Mouse (Mus musculus) lung, postnatal 0 days (tissue): ENCODE results near the gene Bex3.

Experiments used
- CTCF ChIP-seq: IDR thresholded peaks from 2 replicates; pipeline ENCODE4 v1.5.1; 2016; ENCODE audit warnings: antibody characterized with exemption, mild to moderate bottlenecking
- EP300 ChIP-seq: IDR thresholded peaks from 2 replicates; pipeline ENCODE4 v1.6.1; 2016; ENCODE audit warnings: antibody characterized with exemption, mild to moderate bottlenecking, control low read depth

GRCm38 (mm10) chrX:136275386-136275785, 5.3 kb downstream of the Bex3 start:
- no peak for TF ChIP-seq EP300
- TF ChIP-seq CTCF: no peak
